Comparison of ENCODE assay signal across 22 mouse cellular contexts in the genomic region with DNA sequence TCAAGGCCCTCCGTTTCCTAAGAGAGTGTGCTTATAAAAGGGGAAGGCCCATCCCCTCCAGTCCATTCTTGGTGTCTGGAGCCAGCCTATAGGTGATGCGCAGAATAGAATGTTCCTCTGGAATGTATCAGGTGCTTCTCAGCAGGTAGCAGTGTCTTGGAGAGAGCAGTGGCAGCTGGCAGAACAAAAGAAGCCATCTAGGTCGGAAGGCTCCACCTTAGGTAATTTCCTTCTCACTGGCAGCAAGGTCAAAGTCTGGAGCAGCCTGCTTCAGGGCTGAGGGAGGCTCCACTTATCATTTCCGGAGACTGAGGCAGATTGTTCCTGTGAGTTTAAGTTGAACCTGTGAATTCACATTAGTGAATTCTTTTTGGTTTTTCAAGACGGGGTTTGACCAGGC. TPM values are rescaled to one million over a fixed set of nuclear protein-coding genes. Genes with fewer than 3 reads are reported as not detected.
DNase-seq lines count a peak whose midpoint lies in the region; ATAC-seq and TF ChIP-seq lines count a peak whose summit lies in the region.
"Had no signal": no experiment of that assay in that cellular context is flagged by ENCODE, and none has a peak within 500 bp of the region (broad histone marks: within the 10 kb centered on the region; RNA-seq: fewer than 3 reads in every experiment).

No protein-coding gene starts in this region.

- no peaks in the 10 kb centered on the region for H3K27me3 ChIP-seq in ES-Bruce4 (ENCODE audit: control insufficient read depth, insufficient read depth, low read length, poor library complexity, severe bottlenecking)
- H3K27me3 ChIP-seq in intestine, embryonic 16.5 days (replicated peaks; ENCODE audit: control insufficient read depth, insufficient read depth, low read length), result no peaks in the 10 kb centered on the region
- H3K27me3 ChIP-seq in stomach, postnatal 0 days (ENCODE audit: control insufficient read depth, insufficient read depth, low read length), result no peaks in the 10 kb centered on the region
- H3K27me3 ChIP-seq: CH12.LX; heart, embryonic 15.5 days; Patski had no signal

- 0 out of 2 replicates have a peak overlapping the region, but pooled peaks have one; percentile 72 for H3K9ac ChIP-seq in ES-Bruce4 (ENCODE audit: low read depth, poor library complexity, severe bottlenecking)
- H3K9ac ChIP-seq in intestine, embryonic 16.5 days (ENCODE audit: low read depth, low read length), result no peak overlapping the region
- no peak overlapping the region for H3K9ac ChIP-seq in stomach, postnatal 0 days (ENCODE audit: low read length)
- H3K9ac ChIP-seq: heart, embryonic 15.5 days; hindbrain, embryonic 14.5 days had no signal

- WGBS in intestine, embryonic 16.5 days, result 69% methylated on average over 5 of the region's 5 CpGs
- 73% methylated on average over 5 of the region's 5 CpGs for WGBS in stomach, postnatal 0 days

- peak overlapping the region; percentile 98 for H3K27ac ChIP-seq in ES-Bruce4 (ENCODE audit: insufficient read depth, low read length)
- peak overlapping the region; percentile 2; the same call in 1 of the 2 replicates for H3K27ac ChIP-seq in intestine, embryonic 16.5 days (ENCODE audit: low read length)
- no peak overlapping the region for H3K27ac ChIP-seq in stomach, postnatal 0 days (replicated peaks)
- H3K27ac ChIP-seq: embryonic facial prominence, embryonic 10.5 days; heart, adult 2 months; heart, embryonic 15.5 days; hindbrain, embryonic 10.5 days; hindbrain, embryonic 14.5 days had no signal

- H3K4me2 ChIP-seq in intestine, embryonic 16.5 days (ENCODE audit: low read depth, low read length), result no peak overlapping the region
- no peak overlapping the region for H3K4me2 ChIP-seq in stomach, postnatal 0 days (replicated peaks; ENCODE audit: low read depth)
- H3K4me2 ChIP-seq: heart, embryonic 11.5 days; heart, embryonic 15.5 days; hindbrain, embryonic 14.5 days had no signal

- TF ChIP-seq EP300 in ES-Bruce4 (IDR thresholded peaks at IDR 0.05; ENCODE audit: insufficient read depth, low read depth, low read length), result peak; percentile 99
- no peak for TF ChIP-seq EP300 in stomach, postnatal 0 days (optimal IDR thresholded peaks at IDR 0.05)

- peak; percentile 80 for ATAC-seq in intestine, embryonic 16.5 days
- ATAC-seq in stomach, postnatal 0 days (ENCODE audit: low FRiP score, low TSS enrichment), result no peak; the same call in 1 of the 2 replicates
- ATAC-seq: forebrain, embryonic 14.5 days; Patski had no signal

- no peak for TF ChIP-seq CTCF in ES-Bruce4 (IDR thresholded peaks at IDR 0.05; ENCODE audit: low read depth, low read length)
- no peak for TF ChIP-seq CTCF in stomach, postnatal 0 days (IDR thresholded peaks at IDR 0.05; ENCODE audit: low read depth)

- peaks cover 3% of the 10 kb centered on the region for H3K4me1 ChIP-seq in ES-Bruce4 (ENCODE audit: control insufficient read depth, insufficient read depth, low read length)
- no peaks in the 10 kb centered on the region for H3K4me1 ChIP-seq in intestine, embryonic 16.5 days (ENCODE audit: control insufficient read depth, insufficient read depth, low read length)
- no peaks in the 10 kb centered on the region for H3K4me1 ChIP-seq in stomach, postnatal 0 days (replicated peaks; ENCODE audit: control insufficient read depth, insufficient read depth)
- H3K4me1 ChIP-seq: embryonic facial prominence, embryonic 10.5 days; heart, embryonic 15.5 days; hindbrain, embryonic 10.5 days had no signal

- peaks cover 82% of the 10 kb centered on the region for H3K36me3 ChIP-seq in ES-Bruce4 (ENCODE audit: control insufficient read depth, insufficient read depth, low read length, poor library complexity, severe bottlenecking)
- H3K36me3 ChIP-seq in intestine, embryonic 16.5 days (ENCODE audit: control insufficient read depth, insufficient read depth, low read length), result peaks cover 13% of the 10 kb centered on the region
- peaks cover 15% of the 10 kb centered on the region for H3K36me3 ChIP-seq in stomach, postnatal 0 days (ENCODE audit: control insufficient read depth, insufficient read depth, low read length)

- no peak overlapping the region for H3K4me3 ChIP-seq in ES-Bruce4 (ENCODE audit: low read depth, low read length)
- no peak overlapping the region for H3K4me3 ChIP-seq in intestine, embryonic 16.5 days (ENCODE audit: low read length)
- no peak overlapping the region for H3K4me3 ChIP-seq in stomach, postnatal 0 days (ENCODE audit: low read depth, low read length)
- H3K4me3 ChIP-seq: embryonic facial prominence, embryonic 10.5 days; heart, adult 2 months; heart, embryonic 15.5 days; hindbrain, embryonic 10.5 days had no signal

- TF ChIP-seq POLR2A in ES-Bruce4 (IDR thresholded peaks at IDR 0.05; ENCODE audit: insufficient read depth, low read length), result no peak

- DNase-seq in R1 (ENCODE audit: low read depth, low spot score), result peak; percentile 99
- peak; percentile 34 for DNase-seq in stomach, postnatal 0 days (ENCODE audit: low spot score)
- DNase-seq in layer of hippocampus, adult 11-12 months (ENCODE audit: low spot score), result no peak
- no peak for DNase-seq in embryo, embryonic 11 days
- DNase-seq in frontal cortex, postnatal 25 days (ENCODE audit: low spot score in 2 of 2), result no peak
- DNase-seq: adrenal gland, postnatal 10 days; cerebellum, adult 18-20 months; cerebellum, adult 9-11 months; cerebellum, postnatal 36 days; gastrocnemius, postnatal 36 days; heart, adult 2 months; kidney, adult 11 months had no signal

- H3K9me3 ChIP-seq in ES-Bruce4 (replicated peaks; ENCODE audit: control insufficient read depth, insufficient read depth, low read length, poor library complexity, severe bottlenecking), result no peaks in the 10 kb centered on the region
- no peaks in the 10 kb centered on the region for H3K9me3 ChIP-seq in intestine, embryonic 16.5 days (ENCODE audit: control insufficient read depth, low read length)
- no peaks in the 10 kb centered on the region for H3K9me3 ChIP-seq in stomach, postnatal 0 days (ENCODE audit: control insufficient read depth, low read length)
- H3K9me3 ChIP-seq: embryonic facial prominence, embryonic 10.5 days; heart, embryonic 15.5 days; hindbrain, embryonic 10.5 days had no signal

RNA-seq across cellular contexts. Expression of a gene that starts 13.0 kb away (rescaled TPM):
- polyA plus RNA-seq in ES-Bruce4 (2011; ENCODE audit: insufficient read depth, insufficient read length, low read depth, missing spikeins), result 599 and 651 TPM in 2 replicates
- 173 and 227 TPM in 2 replicates for polyA plus RNA-seq in intestine, embryonic 16.5 days (2015; fragmentation: Nextera tagmentation; extraction: Ambion mirVana)
- 111 and 116 TPM in 2 replicates for polyA plus RNA-seq in stomach, postnatal 0 days (2015; fragmentation: Nextera tagmentation; extraction: Ambion mirVana)

RNA-seq across cellular contexts. Expression of a gene that starts 27.1 kb away (rescaled TPM):
- 378 and 420 TPM in 2 replicates for polyA plus RNA-seq in ES-Bruce4 (2011; ENCODE audit: insufficient read depth, insufficient read length, low read depth, missing spikeins)
- 283 and 307 TPM in 2 replicates for polyA plus RNA-seq in intestine, embryonic 16.5 days (2015; fragmentation: Nextera tagmentation; extraction: Ambion mirVana)
- polyA plus RNA-seq in stomach, postnatal 0 days (2015; fragmentation: Nextera tagmentation; extraction: Ambion mirVana), result 224 TPM in 2 replicates

Comparison
In these comparisons a context has a peak if more than half of its experiments do, and no peak if none do; other contexts are left out.
1. DNase-seq: peak in R1 (single experiment) and stomach, postnatal 0 days (single experiment); none in layer of hippocampus, adult 11-12 months (single experiment), embryo, embryonic 11 days (single experiment) and frontal cortex, postnatal 25 days (0 of 2).